Mouse (Mus musculus) erythroblast, embryonic 14.5 days (primary cell): ENCODE measurements around the gene Lamc1. TPM values are rescaled to one million over a fixed set of nuclear protein-coding genes. Genes with fewer than 3 reads are reported as not detected.

ENCODE experiments used
- H3K27me3 ChIP-seq: 2 replicates; pipeline ENCODE4 v1.6.1; 2012; ENCODE audit warnings: inconsistent platforms; ENCODE audit not compliant: control insufficient read depth
- H3K36me3 ChIP-seq: 2 replicates; pipeline ENCODE4 v1.6.1; 2012; ENCODE audit warnings: mild to moderate bottlenecking, inconsistent platforms; ENCODE audit not compliant: control insufficient read depth
- H3K4me1 ChIP-seq: 2 replicates; pipeline ENCODE4 v1.6.1; 2012; ENCODE audit warnings: inconsistent platforms; ENCODE audit not compliant: control insufficient read depth
- H3K4me3 ChIP-seq: replicated peaks from 2 replicates; pipeline ENCODE3; 2012; ENCODE audit warnings: moderate library complexity, mild to moderate bottlenecking, inconsistent platforms
- H3K9me3 ChIP-seq: 2 replicates; pipeline ENCODE4 v1.6.1; 2012; ENCODE audit warnings: low read length, inconsistent platforms, mixed read lengths; ENCODE audit not compliant: control insufficient read depth
- GATA1 ChIP-seq: IDR thresholded peaks from 2 replicates; pipeline ENCODE4 v1.6.1; 2012; ENCODE audit warnings: low read length, inconsistent platforms, mixed read lengths
- TAL1 ChIP-seq: IDR thresholded peaks from 3 replicates; pipeline ENCODE4 v1.6.1; 2012; ENCODE audit warnings: low read length, inconsistent platforms, mixed read lengths
- polyA plus RNA-seq: library from polyadenylated mRNA; stranded (reverse); fragments of >175 nt; gene quantifications from 2 replicates; pipeline ENCODE4 v1.2.3, GENCODE M21; 2012

Lamc1 gene
- polyA plus RNA-seq, 1 experiment = 0.01 TPM

DNA sequence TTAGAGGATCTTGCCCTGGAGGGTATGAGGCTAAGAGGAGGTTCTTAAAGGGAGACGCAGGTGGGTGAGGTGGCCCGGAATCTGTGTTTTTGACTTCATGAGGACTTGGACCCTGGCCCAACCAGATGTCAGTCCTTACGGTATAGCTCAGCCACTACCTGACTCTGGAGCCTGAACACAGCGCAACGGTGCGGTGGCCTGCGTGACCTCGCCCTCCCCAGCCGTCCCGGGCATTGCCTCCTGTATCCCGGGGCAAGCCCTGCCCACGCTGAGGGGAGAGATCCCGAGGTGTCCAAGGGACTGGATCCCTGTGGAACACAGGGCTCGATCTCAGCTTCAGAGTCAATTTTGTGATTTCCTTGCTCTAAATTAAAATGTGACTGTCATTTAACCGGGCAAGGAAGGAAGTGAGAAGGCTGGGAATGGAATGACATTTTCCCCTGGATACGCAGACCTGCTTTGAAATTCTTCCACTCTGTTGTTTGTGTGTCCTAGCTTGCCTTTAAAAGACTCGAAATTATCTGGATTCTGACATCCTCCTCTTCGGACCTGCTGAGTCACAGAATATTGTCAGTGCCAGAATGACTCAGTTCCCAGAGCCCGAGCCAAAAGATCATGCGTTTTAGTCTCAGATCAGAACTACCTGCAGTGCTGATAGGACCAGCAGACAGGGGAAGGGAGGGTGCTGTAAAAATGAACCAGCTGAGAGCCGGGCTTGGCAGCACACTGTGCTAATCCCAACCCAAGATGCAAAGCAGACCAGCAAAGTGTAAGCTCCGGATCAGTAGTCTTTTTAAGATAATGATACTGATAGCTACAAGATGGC is 923 bp upstream of the Lamc1 start:
- TF ChIP-seq TAL1 (no peak), GATA1 (no peak)
- peaks cover 26% of the 10 kb centered on the region for H3K27me3 ChIP-seq

GRCm38 (mm10) chr1:153331796-153332443 is 666 bp downstream of the Lamc1 start:
- Histone ChIP-seq H3K4me1 (peaks cover 23% of the 10 kb centered on the region), H3K9me3 (no peaks in the 10 kb centered on the region), H3K4me3 (peak overlapping the region; percentile 71), H3K36me3 (no peaks in the 10 kb centered on the region), H3K27me3 (peaks cover 26% of the 10 kb centered on the region)
- no peak for TF ChIP-seq TAL1
- no peak for TF ChIP-seq GATA1

More for the DNA sequence above, 923 bp upstream of the Lamc1 start:
- H3K4me3 ChIP-seq = peak overlapping the region; percentile 71
- H3K36me3 ChIP-seq = no peaks in the 10 kb centered on the region
- peaks cover 23% of the 10 kb centered on the region for H3K4me1 ChIP-seq
- no peaks in the 10 kb centered on the region for H3K9me3 ChIP-seq

DNA sequence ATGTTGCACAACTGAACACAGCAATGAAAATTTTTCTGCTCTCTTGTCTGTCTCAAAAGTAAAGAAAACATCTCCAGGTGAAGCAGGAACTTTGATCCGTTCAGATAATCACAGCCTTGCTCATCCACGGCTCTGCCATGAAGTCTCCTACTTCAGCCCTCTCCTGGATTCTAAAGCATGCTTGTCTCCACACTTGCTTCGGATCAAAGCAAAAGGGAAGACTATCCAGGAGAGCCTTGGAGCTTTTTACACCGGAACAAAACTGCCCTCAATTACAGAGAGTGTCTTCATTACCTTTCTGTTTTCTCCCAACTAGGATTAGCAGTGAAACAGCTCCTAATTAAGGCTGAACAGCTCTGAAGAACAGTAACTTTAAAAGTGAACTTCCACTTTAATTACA is 1.4 kb downstream of the Lamc1 start:
- Histone ChIP-seq H3K36me3 (no peaks in the 10 kb centered on the region), H3K4me3 (peak overlapping the region; percentile 71), H3K4me1 (peaks cover 23% of the 10 kb centered on the region), H3K9me3 (no peaks in the 10 kb centered on the region), H3K27me3 (peaks cover 26% of the 10 kb centered on the region)
- no peak for TF ChIP-seq GATA1
- TF ChIP-seq TAL1 = no peak

DNA sequence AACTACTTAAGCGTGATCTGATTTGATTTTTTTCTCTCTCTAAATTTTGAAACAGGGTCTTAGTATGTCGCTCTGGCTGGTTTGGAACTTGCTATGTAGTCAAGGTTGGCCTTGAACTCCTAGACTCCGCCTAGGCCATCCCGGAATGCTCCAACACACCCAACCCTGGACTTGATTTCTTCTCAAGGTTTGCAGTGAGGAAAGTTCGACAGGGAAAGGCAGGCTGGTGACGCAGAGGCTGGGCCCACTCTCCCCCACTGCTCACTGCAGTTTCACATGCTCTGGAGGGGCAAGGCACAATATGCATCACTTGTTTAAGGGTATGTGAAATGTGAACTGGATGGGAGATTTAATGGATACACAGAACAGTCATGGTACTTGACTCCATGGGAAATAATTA is 3.3 kb downstream of the Lamc1 start:
- Histone ChIP-seq H3K4me1 (peaks cover 23% of the 10 kb centered on the region), H3K4me3 (no peak overlapping the region), H3K36me3 (no peaks in the 10 kb centered on the region), H3K9me3 (no peaks in the 10 kb centered on the region), H3K27me3 (peaks cover 24% of the 10 kb centered on the region)
- TF ChIP-seq TAL1 (no peak), GATA1 (no peak)

- TF ChIP-seq GATA1 (no peak), TAL1 (no peak)
- H3K4me1 ChIP-seq = peaks cover 5% of the 10 kb centered on the region
- H3K4me3 ChIP-seq = no peak overlapping the region
- peaks cover 11% of the 10 kb centered on the region for H3K27me3 ChIP-seq
- H3K36me3 ChIP-seq = no peaks in the 10 kb centered on the region
- H3K9me3 ChIP-seq = no peaks in the 10 kb centered on the region
Measured at GRCm38 (mm10) chr1:153327063-153327462, 5.5 kb downstream of the Lamc1 start.

DNA sequence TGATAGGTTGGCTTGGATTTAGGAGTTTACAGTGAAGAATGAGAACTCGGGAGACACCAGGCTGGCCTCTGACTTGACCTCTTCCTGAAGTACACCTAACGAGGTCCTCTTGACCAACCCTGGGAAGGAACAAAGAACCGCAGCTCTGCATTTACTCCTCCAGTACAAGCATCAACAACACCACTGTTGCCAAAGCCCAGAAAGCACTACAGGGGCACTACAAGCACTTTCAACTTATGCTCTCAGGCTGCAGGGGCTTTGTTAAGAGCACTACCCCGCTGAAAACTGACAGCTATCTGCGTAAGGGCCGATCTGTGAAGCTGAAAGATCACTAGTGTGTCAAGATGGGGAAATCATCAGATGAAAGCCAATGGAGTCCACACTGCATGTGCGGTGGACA is 6.4 kb downstream of the Lamc1 start:
- Histone ChIP-seq H3K4me1 (peaks cover 2% of the 10 kb centered on the region; the same call in 1 of the 2 replicates), H3K4me3 (no peak overlapping the region), H3K27me3 (peaks cover 3% of the 10 kb centered on the region), H3K9me3 (no peaks in the 10 kb centered on the region), H3K36me3 (no peaks in the 10 kb centered on the region)
- TF ChIP-seq GATA1 (no peak), TAL1 (no peak)

DNA sequence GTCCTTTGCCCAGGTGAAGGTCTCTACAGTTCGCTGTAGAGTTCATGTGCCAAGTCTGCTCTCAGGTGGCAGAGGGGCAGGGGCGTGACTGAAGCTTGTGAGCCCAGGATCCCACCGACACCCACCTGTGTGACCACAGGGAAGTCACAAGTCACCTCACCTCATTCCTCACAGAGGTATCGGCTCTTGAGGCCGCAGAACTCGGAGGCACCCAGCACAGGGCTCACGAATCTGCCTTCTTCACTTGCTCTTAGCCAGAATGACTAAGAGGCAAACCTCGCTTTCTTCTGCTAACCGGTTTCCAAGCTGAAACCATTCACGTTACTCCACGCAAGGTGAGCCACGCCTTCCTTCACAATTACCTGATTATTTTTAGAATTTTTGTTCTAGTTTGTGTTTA is 11.2 kb downstream of the Lamc1 start:
- Histone ChIP-seq H3K36me3 (no peaks in the 10 kb centered on the region), H3K4me1 (peaks cover 6% of the 10 kb centered on the region), H3K27me3 (no peaks in the 10 kb centered on the region), H3K9me3 (no peaks in the 10 kb centered on the region), H3K4me3 (no peak overlapping the region)
- TF ChIP-seq TAL1 (no peak), GATA1 (no peak)

DNA sequence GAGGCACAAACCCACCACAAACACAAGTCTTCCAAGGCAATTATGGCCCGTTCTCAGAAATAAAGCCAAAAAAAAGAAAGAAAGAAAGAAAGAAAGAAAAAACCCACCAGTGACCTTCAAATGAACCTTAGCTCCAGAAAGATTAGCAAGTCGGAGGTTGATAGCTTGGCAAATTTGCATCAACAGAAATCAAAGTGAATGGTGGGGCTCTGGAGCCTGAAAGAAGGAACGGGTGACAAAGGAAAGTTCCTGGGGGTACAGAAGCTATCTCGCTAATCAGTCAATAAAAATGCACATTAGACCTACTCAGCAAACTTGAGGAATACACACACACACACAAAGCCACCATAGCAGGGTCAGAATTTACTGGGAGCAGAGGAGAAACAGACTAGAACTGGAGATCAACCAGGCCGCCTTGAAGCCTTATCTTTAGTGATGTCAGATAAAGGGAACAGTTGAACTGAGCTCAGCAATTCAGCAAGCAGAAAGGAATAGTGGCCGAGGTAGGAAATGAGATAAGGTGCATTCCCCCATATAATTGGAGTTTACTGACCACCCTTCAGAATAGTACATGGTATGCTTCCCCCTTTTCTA is 11.9 kb downstream of the Lamc1 start:
- no peaks in the 10 kb centered on the region for H3K9me3 ChIP-seq
- no peaks in the 10 kb centered on the region for H3K27me3 ChIP-seq
- H3K36me3 ChIP-seq = no peaks in the 10 kb centered on the region
- H3K4me3 ChIP-seq = no peak overlapping the region
- H3K4me1 ChIP-seq = peaks cover 6% of the 10 kb centered on the region
- TF ChIP-seq GATA1 (no peak), TAL1 (no peak)

- H3K36me3 ChIP-seq = no peaks in the 10 kb centered on the region
- H3K4me3 ChIP-seq = no peak overlapping the region
- H3K9me3 ChIP-seq = no peaks in the 10 kb centered on the region
- H3K4me1 ChIP-seq = peaks cover 6% of the 10 kb centered on the region
- TF ChIP-seq GATA1 (no peak), TAL1 (no peak)
- H3K27me3 ChIP-seq = no peaks in the 10 kb centered on the region
Measured at GRCm38 (mm10) chr1:153320121-153320520, 12.5 kb downstream of the Lamc1 start.
